Mouse (Mus musculus) myocyte (in vitro differentiated cells): ENCODE measurements around the gene Slc22a12. TPM values are rescaled to one million over a fixed set of nuclear protein-coding genes. Genes with fewer than 3 reads are reported as not detected.

Experiments
- H3K27me3 ChIP-seq: one replicate; pipeline ENCODE4 v1.6.1; 2011; ENCODE audit not compliant: control insufficient read depth, insufficient read depth, insufficient read length
- H3K36me3 ChIP-seq: one replicate; pipeline ENCODE4 v1.6.1; 2011; ENCODE audit not compliant: control insufficient read depth, insufficient read depth
- H3K4me2 ChIP-seq: one replicate; pipeline ENCODE4 v1.6.1; 2011; ENCODE audit warnings: low read depth, control low read depth
- H3K4me3 ChIP-seq: one replicate; pipeline ENCODE4 v1.5.1; 2011; ENCODE audit warnings: mild to moderate bottlenecking, control low read depth, moderate library complexity
- H3K79me2 ChIP-seq: one replicate; pipeline ENCODE4 v1.6.1; 2011; ENCODE audit not compliant: control insufficient read depth, insufficient read depth
- H3ac ChIP-seq: one replicate; pipeline ENCODE4 v1.6.1; 2011; ENCODE audit not compliant: control insufficient read depth, insufficient read length
- CEBPB ChIP-seq: IDR thresholded peaks from 2 replicates; pipeline ENCODE4 v1.6.1; 2011; ENCODE audit warnings: mild to moderate bottlenecking, moderate library complexity; ENCODE audit not compliant: poor library complexity, insufficient read depth, severe bottlenecking
- E2F4 ChIP-seq: IDR thresholded peaks from one replicate; pipeline ENCODE4 v1.6.1; 2011; ENCODE audit warnings: mild to moderate bottlenecking, control low read depth, moderate library complexity; ENCODE audit not compliant: insufficient read depth
- MAX ChIP-seq: IDR thresholded peaks from one replicate; pipeline ENCODE4 v1.6.1; 2011; ENCODE audit warnings: low read depth, mild to moderate bottlenecking, control low read depth
- MYOD1 ChIP-seq, 3 experiments: IDR thresholded peaks; one replicate each; pipeline ENCODE4 v1.6.1; 2011; ENCODE audit warnings: control low read depth in 2 of 3, low read depth in 2 of 3, mild to moderate bottlenecking in 2 of 3, moderate library complexity in 1 of 3; ENCODE audit not compliant: insufficient read length in 2 of 3, control insufficient read depth in 1 of 3
- MYOG ChIP-seq, 3 experiments: IDR thresholded peaks; one replicate each; pipeline ENCODE4 v1.6.1; 2011; ENCODE audit warnings: control low read depth in 2 of 3, low read depth in 2 of 3, mild to moderate bottlenecking in 2 of 3; ENCODE audit not compliant: insufficient read length in 2 of 3, control insufficient read depth in 1 of 3, insufficient read depth in 1 of 3
- POLR2A ChIP-seq: IDR thresholded peaks from one replicate; pipeline ENCODE4 v1.6.1; 2011; ENCODE audit warnings: low read depth, mild to moderate bottlenecking, control low read depth, moderate library complexity; ENCODE audit not compliant: insufficient read length
- POLR2AphosphoS2 ChIP-seq: IDR thresholded peaks from one replicate; pipeline ENCODE4 v1.6.1; 2011; ENCODE audit warnings: low read depth, control low read depth; ENCODE audit not compliant: insufficient read length
- REST ChIP-seq: IDR thresholded peaks from one replicate; pipeline ENCODE4 v1.6.1; 2011; ENCODE audit warnings: mild to moderate bottlenecking, control low read depth, moderate library complexity; ENCODE audit not compliant: insufficient read depth, insufficient read length
- SRF ChIP-seq: IDR thresholded peaks from one replicate; pipeline ENCODE4 v1.6.1; 2011; ENCODE audit warnings: low read depth; ENCODE audit not compliant: control insufficient read depth, insufficient read length
- TCF12 ChIP-seq: IDR thresholded peaks from one replicate; pipeline ENCODE4 v1.6.1; 2011; ENCODE audit warnings: mild to moderate bottlenecking, control low read depth; ENCODE audit not compliant: poor library complexity, insufficient read depth, severe bottlenecking
- TCF3 ChIP-seq: IDR thresholded peaks from one replicate; pipeline ENCODE4 v1.6.1; 2011; ENCODE audit warnings: low read depth, control low read depth; ENCODE audit not compliant: insufficient read length
- USF1 ChIP-seq: IDR thresholded peaks from one replicate; pipeline ENCODE4 v1.6.1; 2011; ENCODE audit warnings: low read depth, mild to moderate bottlenecking, control low read depth, moderate library complexity
- polyA plus RNA-seq: library from polyadenylated mRNA; unstranded; fragments of >200 nt; fragmentation: generic; extraction: Trizol; gene quantifications from one replicate; pipeline ENCODE4 v1.2.1, GENCODE M21; 2012; ENCODE audit warnings: missing spikeins

Slc22a12 gene
- polyA plus RNA-seq, 1 experiment: not detected

DNA sequence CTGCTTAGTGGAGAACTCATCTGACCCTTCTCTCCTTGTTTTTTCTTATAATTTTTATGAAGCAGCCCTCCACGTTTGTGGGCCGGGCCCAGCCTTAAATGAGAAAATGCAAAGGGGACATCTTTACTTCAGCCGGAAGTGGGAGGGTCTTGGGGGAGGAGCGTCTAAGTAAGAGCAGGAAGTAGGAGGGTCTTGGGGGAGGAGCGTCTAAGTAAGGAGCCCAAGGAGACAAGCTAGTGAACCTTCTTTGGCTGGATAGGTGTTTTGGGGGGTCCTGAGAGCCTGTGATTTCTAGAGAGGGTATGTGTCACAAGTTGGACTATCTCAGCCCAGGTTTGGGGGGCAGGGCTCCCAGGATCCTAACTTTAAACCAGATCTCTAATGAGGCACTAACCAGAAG is 27.4 kb downstream of the Slc22a12 start:
- H3K4me3 ChIP-seq: no peak overlapping the region
- no peaks in the 10 kb centered on the region for H3K36me3 ChIP-seq
- TF ChIP-seq E2F4: no peak
- peaks cover 47% of the 10 kb centered on the region for H3K27me3 ChIP-seq
- H3K4me2 ChIP-seq: no peak overlapping the region
- no peak overlapping the region for H3ac ChIP-seq
- H3K79me2 ChIP-seq: no peaks in the 10 kb centered on the region

DNA sequence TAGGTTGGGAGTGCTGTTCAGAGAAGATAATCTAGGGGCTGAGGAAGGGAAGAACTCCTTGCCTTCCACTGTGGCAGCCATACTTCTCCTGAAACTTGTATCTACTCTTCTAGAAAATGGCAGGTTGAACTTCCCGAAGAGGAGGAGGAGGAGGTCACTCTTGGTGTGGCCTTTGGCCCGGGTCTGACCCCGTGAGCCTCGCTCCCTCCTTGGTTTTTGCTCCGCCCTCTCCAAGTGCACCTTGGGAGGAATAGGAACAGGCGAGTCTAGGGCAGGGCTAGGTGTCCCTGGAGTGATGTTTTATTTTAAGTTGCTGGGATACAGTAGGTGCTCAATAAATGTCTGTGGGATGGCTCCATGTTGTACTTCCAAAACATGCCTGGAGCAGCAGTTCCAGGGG is 27.9 kb downstream of the Slc22a12 start:
- Histone ChIP-seq H3K79me2 (no peaks in the 10 kb centered on the region), H3K27me3 (peaks cover 52% of the 10 kb centered on the region)
- TF ChIP-seq E2F4: no peak
- TF ChIP-seq POLR2AphosphoS2: no peak
- TF ChIP-seq MYOD1 (IDR thresholded peaks at IDR 0.05; ENCODE audit: control insufficient read depth in 1 of 3, insufficient read length in 2 of 3, low read depth in 2 of 3): no peak
- no peak for TF ChIP-seq MYOG (IDR thresholded peaks at IDR 0.05; ENCODE audit: control insufficient read depth in 1 of 3, insufficient read depth in 1 of 3, insufficient read length in 2 of 3, low read depth in 2 of 3)
- TF ChIP-seq SRF: no peak
- no peak for TF ChIP-seq REST
- TF ChIP-seq USF1: no peak
- TF ChIP-seq CEBPB: no peak
- no peak for TF ChIP-seq MAX
- no peak for TF ChIP-seq TCF3
- TF ChIP-seq POLR2A: no peak

DNA sequence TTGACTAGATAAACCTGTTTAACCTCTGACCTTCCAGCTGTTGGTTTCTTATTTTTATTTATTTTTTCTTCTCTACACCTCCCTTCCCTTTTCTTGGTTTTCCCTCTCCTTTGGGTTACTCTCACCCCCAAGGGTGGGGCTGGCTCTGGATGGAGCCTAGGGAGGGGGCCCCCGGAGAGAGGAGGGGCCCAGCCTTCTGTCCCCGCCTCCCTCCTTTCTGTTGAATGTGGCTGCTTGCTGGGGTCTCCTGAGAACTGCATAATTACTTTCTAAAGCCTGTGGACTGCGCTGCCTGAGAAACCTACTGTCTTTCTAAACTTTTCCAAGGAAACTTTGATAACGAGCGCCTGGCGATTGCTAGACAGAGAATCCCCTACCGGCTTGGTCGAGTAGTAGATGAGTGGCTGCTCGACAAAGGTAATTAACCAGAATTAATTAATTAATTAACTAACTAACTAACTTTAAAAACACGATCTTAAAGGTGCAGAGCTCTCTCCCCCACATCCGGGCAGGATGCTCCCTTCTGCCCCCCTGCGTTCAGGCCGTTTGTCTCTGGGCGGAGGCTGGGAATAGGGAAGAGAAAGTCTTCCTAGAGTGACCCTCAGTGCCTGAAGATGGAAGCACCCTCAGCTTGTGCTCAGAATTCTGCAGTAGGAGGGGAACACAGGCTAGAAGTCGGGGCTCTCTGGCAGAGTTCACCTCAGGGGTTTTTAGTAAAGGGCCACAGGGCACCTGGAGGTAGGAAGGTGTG is 29.3 kb downstream of the Slc22a12 start:
- H3K4me3 ChIP-seq: no peak overlapping the region
- H3K4me2 ChIP-seq: no peak overlapping the region
- no peak overlapping the region for H3ac ChIP-seq
- H3K27me3 ChIP-seq: peaks cover 58% of the 10 kb centered on the region
- no peaks in the 10 kb centered on the region for H3K36me3 ChIP-seq
- TF ChIP-seq POLR2AphosphoS2: no peak
- no peak for TF ChIP-seq MYOD1 (IDR thresholded peaks at IDR 0.05; ENCODE audit: control insufficient read depth in 1 of 3, insufficient read length in 2 of 3, low read depth in 2 of 3)
- TF ChIP-seq USF1: no peak
- TF ChIP-seq MYOG (IDR thresholded peaks at IDR 0.05; ENCODE audit: control insufficient read depth in 1 of 3, insufficient read depth in 1 of 3, insufficient read length in 2 of 3, low read depth in 2 of 3): no peak
- TF ChIP-seq E2F4: no peak
- no peak for TF ChIP-seq SRF
- TF ChIP-seq REST: no peak
- TF ChIP-seq MAX: no peak
- no peak for TF ChIP-seq TCF12
- no peak for TF ChIP-seq TCF3
- no peak for TF ChIP-seq POLR2A
- TF ChIP-seq CEBPB: no peak
- H3K79me2 ChIP-seq: no peaks in the 10 kb centered on the region

More for the DNA sequence above, 27.9 kb downstream of the Slc22a12 start:
- H3K36me3 ChIP-seq: no peaks in the 10 kb centered on the region
- no peak overlapping the region for H3ac ChIP-seq
- H3K4me2 ChIP-seq: no peak overlapping the region
- H3K4me3 ChIP-seq: no peak overlapping the region

DNA sequence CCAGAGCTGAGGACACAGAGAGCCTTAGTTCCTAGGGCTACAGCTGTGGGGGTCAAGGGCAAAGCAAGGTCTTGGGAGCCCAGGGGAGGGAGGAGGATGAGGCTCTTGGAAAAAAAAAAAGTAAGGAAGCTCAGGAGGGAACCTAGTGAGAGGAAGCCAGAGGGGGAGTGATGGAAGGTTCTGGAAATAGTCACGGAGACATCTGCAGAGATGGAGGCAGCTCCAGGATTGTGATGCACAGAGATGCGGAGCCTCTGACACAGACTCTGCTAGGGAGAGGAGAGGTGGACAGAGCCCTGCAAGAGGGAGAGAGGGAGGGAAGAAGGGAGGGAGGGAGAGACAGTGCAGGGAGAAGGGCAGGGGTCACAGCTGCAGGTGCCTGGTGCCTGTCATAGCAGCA is 32.3 kb downstream of the Slc22a12 start:
- no peak for TF ChIP-seq USF1
- TF ChIP-seq SRF: no peak
- TF ChIP-seq MYOG (IDR thresholded peaks at IDR 0.05; ENCODE audit: control insufficient read depth in 1 of 3, insufficient read depth in 1 of 3, insufficient read length in 2 of 3, low read depth in 2 of 3): no peak
- TF ChIP-seq TCF3: no peak
- no peak for TF ChIP-seq MYOD1 (IDR thresholded peaks at IDR 0.05; ENCODE audit: control insufficient read depth in 1 of 3, insufficient read length in 2 of 3, low read depth in 2 of 3)
- TF ChIP-seq POLR2AphosphoS2: no peak
- TF ChIP-seq E2F4: no peak
- no peak for TF ChIP-seq TCF12
- no peak overlapping the region for H3ac ChIP-seq

DNA sequence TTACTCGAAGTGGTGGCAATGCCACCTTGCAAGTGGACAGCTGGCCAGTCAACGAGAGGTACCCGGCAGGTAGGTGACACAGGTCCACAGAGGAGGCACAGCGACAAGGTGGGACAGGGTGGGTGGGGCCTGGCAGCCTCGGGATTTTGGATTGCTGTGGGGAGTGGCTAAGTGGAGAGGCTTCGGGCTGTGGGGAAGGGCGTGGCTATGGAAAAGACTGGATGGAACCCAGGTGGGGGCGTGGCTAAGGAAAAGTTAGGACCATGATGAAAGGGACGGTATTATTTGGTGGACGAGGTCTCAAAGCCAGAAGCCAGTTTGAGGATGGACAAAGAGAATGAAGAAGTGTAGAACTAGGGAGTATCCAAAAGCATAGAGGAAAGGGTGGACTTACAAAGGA is 33.0 kb downstream of the Slc22a12 start:
- Histone ChIP-seq H3ac (no peak overlapping the region), H3K36me3 (no peaks in the 10 kb centered on the region), H3K27me3 (peaks cover 78% of the 10 kb centered on the region), H3K79me2 (no peaks in the 10 kb centered on the region), H3K4me2 (no peak overlapping the region), H3K4me3 (no peak overlapping the region)
- no peak for TF ChIP-seq MYOG (IDR thresholded peaks at IDR 0.05; ENCODE audit: control insufficient read depth in 1 of 3, insufficient read depth in 1 of 3, insufficient read length in 2 of 3, low read depth in 2 of 3)
- no peak for TF ChIP-seq CEBPB
- TF ChIP-seq MYOD1 (IDR thresholded peaks at IDR 0.05; ENCODE audit: control insufficient read depth in 1 of 3, insufficient read length in 2 of 3, low read depth in 2 of 3): no peak
- TF ChIP-seq REST: no peak
- no peak for TF ChIP-seq SRF

More for the DNA sequence above, 32.3 kb downstream of the Slc22a12 start:
- no peak overlapping the region for H3K4me2 ChIP-seq
- no peaks in the 10 kb centered on the region for H3K79me2 ChIP-seq
- H3K4me3 ChIP-seq: no peak overlapping the region
- H3K27me3 ChIP-seq: peaks cover 78% of the 10 kb centered on the region
- H3K36me3 ChIP-seq: no peaks in the 10 kb centered on the region
